In the genomic region with DNA sequence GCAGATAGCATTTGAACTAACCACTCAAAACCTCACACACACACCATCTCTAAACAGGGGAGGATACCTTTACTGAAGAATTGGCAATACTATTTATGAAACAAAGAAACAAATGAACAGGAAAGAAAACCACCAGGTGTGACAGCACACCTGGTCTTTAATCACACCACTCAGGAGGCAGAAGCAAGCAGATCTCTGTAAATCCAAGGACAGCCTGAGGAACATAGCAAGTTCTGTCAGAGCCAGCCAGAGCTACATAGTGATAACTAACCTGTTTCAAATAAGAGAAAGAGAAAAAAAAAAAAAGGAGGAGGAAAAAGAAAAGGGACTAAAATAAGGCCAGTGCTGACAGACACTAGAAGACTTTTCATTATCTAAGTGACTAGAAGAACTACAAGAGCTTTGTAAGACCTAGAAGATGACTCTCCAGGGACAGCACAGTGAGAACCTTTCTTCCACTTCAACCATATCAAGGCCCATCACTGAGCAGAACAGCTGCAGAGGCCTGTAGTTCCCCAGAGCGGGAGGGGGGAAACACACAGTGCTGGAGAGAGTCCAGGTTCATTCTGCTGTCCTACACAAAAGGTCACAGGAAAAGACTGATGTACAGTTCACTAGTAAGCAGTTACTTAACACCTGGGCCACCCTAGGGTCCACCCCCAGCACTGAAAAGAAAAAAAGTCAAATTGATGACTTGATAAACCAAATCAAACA, we compare ENCODE assay signal across 9 mouse cellular contexts. TPM values are rescaled to one million over a fixed set of nuclear protein-coding genes. Genes with fewer than 3 reads are reported as not detected.
DNase-seq lines count a peak whose midpoint lies in the region; ATAC-seq lines count a peak whose summit lies in the region.
"Had no signal": no experiment of that assay in that cellular context is flagged by ENCODE, and none has a peak within 500 bp of the region (broad histone marks: within the 10 kb centered on the region; RNA-seq: fewer than 3 reads in every experiment).

No protein-coding gene starts in this region.

- H3K36me3 ChIP-seq in kidney, embryonic 15.5 days = no peaks in the 10 kb centered on the region
- H3K36me3 ChIP-seq: lung, embryonic 15.5 days had no signal

- no peak for ATAC-seq in kidney, embryonic 15.5 days (replicated peaks; ENCODE audit: low FRiP score)

- no peaks in the 10 kb centered on the region for H3K27me3 ChIP-seq in kidney, embryonic 15.5 days
- H3K27me3 ChIP-seq: lung, embryonic 15.5 days had no signal

- H3K27ac ChIP-seq in kidney, embryonic 15.5 days = no peak overlapping the region
- H3K27ac ChIP-seq: lung, embryonic 15.5 days had no signal

- no peaks in the 10 kb centered on the region for H3K9me3 ChIP-seq in kidney, embryonic 15.5 days (replicated peaks)
- H3K9me3 ChIP-seq: lung, embryonic 15.5 days had no signal

- no peak overlapping the region for H3K9ac ChIP-seq in kidney, embryonic 15.5 days
- H3K9ac ChIP-seq: lung, embryonic 15.5 days had no signal

- peaks cover 18% of the 10 kb centered on the region for H3K4me1 ChIP-seq in kidney, embryonic 15.5 days

- peak; percentile 21 for DNase-seq in kidney, postnatal 10 days
- peak; percentile 84 for DNase-seq in A20 (ENCODE audit: low read depth, low spot score)
- DNase-seq in adrenal gland, postnatal 14 days = peak; percentile 24
- peak; percentile 33 to 38 for DNase-seq in heart, postnatal 36 days
- no peak for DNase-seq in ovary, postnatal 36 days (ENCODE audit: low spot score)
- no peak for DNase-seq in cerebellum, adult 8-10 months
- no peak for DNase-seq in left cerebral cortex, adult 8-10 months (ENCODE audit: low spot score in 2 of 2)

- 63% methylated on average over 1 of the region's 1 CpGs for WGBS in kidney, embryonic 15.5 days

- H3K4me3 ChIP-seq in kidney, embryonic 15.5 days (replicated peaks) = no peak overlapping the region
- H3K4me3 ChIP-seq: lung, embryonic 15.5 days had no signal

- intact Hi-C loops in heart, postnatal 36 days (cut with DNase I) = loop anchor here (2.0 kb wide), 1 partner anchor 15 kb away; no protein-coding TSS in a partner anchor

- H3K4me2 ChIP-seq in kidney, embryonic 15.5 days = no peak overlapping the region
- H3K4me2 ChIP-seq: lung, embryonic 15.5 days had no signal

RNA-seq across cellular contexts. Expression of a gene that starts 9.2 kb away (rescaled TPM):
- 88.9 and 89.2 TPM in 2 replicates for polyA plus RNA-seq in kidney, embryonic 15.5 days (2015; fragmentation: Nextera tagmentation; extraction: Ambion mirVana)
- 19.7 and 29.9 TPM in 2 replicates for total RNA-seq in adrenal gland, postnatal 14 days (2021)
- total RNA-seq in heart, postnatal 36 days (2021) = 10 to 100 TPM; 24.8 to 26.8 TPM
- total RNA-seq in left cerebral cortex, adult 8-10 months (2022) = 100 to 1,000 TPM; 112 to 138 (median 115) TPM

Comparison
In these comparisons a context has a peak if more than half of its experiments do, and no peak if none do; other contexts are left out.
1. DNase-seq: peak in kidney, postnatal 10 days (single experiment), A20 (single experiment), adrenal gland, postnatal 14 days (single experiment) and heart, postnatal 36 days (2 of 2); none in ovary, postnatal 36 days (single experiment), cerebellum, adult 8-10 months (single experiment) and left cerebral cortex, adult 8-10 months (0 of 2).